Mouse (Mus musculus) olfactory bulb, adult 2 months (tissue): ENCODE results near the gene Itga1. TPM values are rescaled to one million over a fixed set of nuclear protein-coding genes. Genes with fewer than 3 reads are reported as not detected.

Experiments
- H3K27ac ChIP-seq: fragments of 200-500 bp; 2 replicates; pipeline ENCODE4 v1.5.1; 2012; ENCODE audit warnings: low read depth, low read length; ENCODE audit not compliant: insufficient read depth
- H3K4me1 ChIP-seq: fragments of 200-500 bp; 2 replicates; pipeline ENCODE4 v1.6.1; 2012; ENCODE audit warnings: low read length; ENCODE audit not compliant: control insufficient read depth, insufficient read depth
- H3K4me3 ChIP-seq: fragments of 200-500 bp; 2 replicates; pipeline ENCODE4 v1.5.1; 2012; ENCODE audit warnings: mild to moderate bottlenecking, low read depth, low read length, moderate library complexity; ENCODE audit not compliant: insufficient read depth
- CTCF ChIP-seq: fragments of 200-500 bp; IDR thresholded peaks from 2 replicates; pipeline ENCODE4 v1.5.1; 2012; ENCODE audit warnings: low read depth, mild to moderate bottlenecking, low read length, moderate library complexity; ENCODE audit not compliant: insufficient read depth
- POLR2A ChIP-seq: fragments of 200-500 bp; IDR thresholded peaks from 2 replicates; pipeline ENCODE4 v1.6.1; 2012; ENCODE audit warnings: mild to moderate bottlenecking, low read depth, low read length, moderate library complexity; ENCODE audit not compliant: insufficient read depth
- WGBS: fragments of 180-500 bp; shearing (Covaris S2); methylation state at CpG from one replicate; pipeline ENCODE4 v1.1.7; 2018; 5-methylcytosine and 5-hydroxymethylcytosine counted together
- polyA plus RNA-seq: library from polyadenylated mRNA; stranded (reverse); fragments of >200 nt; gene quantifications from 2 replicates; pipeline ENCODE4 v1.2.4, GENCODE M21; 2012; ENCODE audit warnings: low replicate concordance; ENCODE audit not compliant: missing spikeins, insufficient read depth, insufficient read length

Gene Itga1
- not detected in 2 replicates for polyA plus RNA-seq

- peak within 1 kb of the TSS; percentile 2; the same call in 1 of the 2 replicates for H3K27ac ChIP-seq
- peaks cover 10% of the 10 kb centered on the region for H3K4me1 ChIP-seq
- under 1% methylated on average over 39 of the region's 39 CpGs for WGBS
- H3K4me3 ChIP-seq = peak within 1 kb of the TSS; percentile 45
- TF ChIP-seq POLR2A = no peak
- no peak for TF ChIP-seq CTCF
Observed at GRCm38 (mm10) chr13:115101355-115102191, at the start of gene Itga1, which contains the start of gene Gm49395. Itga1 (minus strand) TSS chr13:115101964. Gm49395 (minus strand) TSS chr13:115101921.

- H3K4me3 ChIP-seq = no peak overlapping the region
- no peak for TF ChIP-seq POLR2A
- no peak for TF ChIP-seq CTCF
- no peak overlapping the region for H3K27ac ChIP-seq
- 87% methylated on average over 1 of the region's 1 CpGs for WGBS
- no peaks in the 10 kb centered on the region for H3K4me1 ChIP-seq
Observed at GRCm38 (mm10) chr13:115150602-115151001, 48.8 kb upstream of the Itga1 start.

GRCm38 (mm10) chr13:115149849-115150248, 48.1 kb upstream of the Itga1 start:
- no peak overlapping the region for H3K27ac ChIP-seq
- no peak overlapping the region for H3K4me3 ChIP-seq
- 92% methylated on average over 6 of the region's 6 CpGs for WGBS
- H3K4me1 ChIP-seq = no peaks in the 10 kb centered on the region
- TF ChIP-seq CTCF (no peak), POLR2A (no peak)

GRCm38 (mm10) chr13:115143575-115143974, 41.8 kb upstream of the Itga1 start:
- WGBS = 90% methylated on average over 2 of the region's 2 CpGs
- H3K27ac ChIP-seq = no peak overlapping the region
- no peak overlapping the region for H3K4me3 ChIP-seq
- TF ChIP-seq POLR2A (no peak), CTCF (no peak)
- no peaks in the 10 kb centered on the region for H3K4me1 ChIP-seq

- H3K27ac ChIP-seq = no peak overlapping the region
- no peak overlapping the region for H3K4me3 ChIP-seq
- 92% methylated on average over 3 of the region's 3 CpGs for WGBS
- TF ChIP-seq POLR2A (no peak), CTCF (no peak)
- no peaks in the 10 kb centered on the region for H3K4me1 ChIP-seq
Observed at GRCm38 (mm10) chr13:115142066-115142465, 40.3 kb upstream of the Itga1 start.

GRCm38 (mm10) chr13:115138513-115138912, 36.7 kb upstream of the Itga1 start:
- Histone ChIP-seq H3K27ac (no peak overlapping the region), H3K4me3 (no peak overlapping the region), H3K4me1 (no peaks in the 10 kb centered on the region)
- 94% methylated on average over 7 of the region's 7 CpGs for WGBS
- TF ChIP-seq POLR2A (no peak), CTCF (no peak)

- 89% methylated on average over 3 of the region's 3 CpGs for whole genome bisulfite sequencing
Observed at GRCm38 (mm10) chr13:115136761-115137160, 35.0 kb upstream of the Itga1 start.

GRCm38 (mm10) chr13:115132435-115132834, 30.7 kb upstream of the Itga1 start:
- WGBS = 31% methylated on average over 5 of the region's 5 CpGs
- TF ChIP-seq POLR2A (no peak), CTCF (no peak)
- H3K4me1 ChIP-seq = no peaks in the 10 kb centered on the region
- no peak overlapping the region for H3K4me3 ChIP-seq
- no peak overlapping the region for H3K27ac ChIP-seq

More at GRCm38 (mm10) chr13:115136761-115137160, 35.0 kb upstream of the Itga1 start:
- Histone ChIP-seq H3K27ac (no peak overlapping the region), H3K4me1 (no peaks in the 10 kb centered on the region), H3K4me3 (no peak overlapping the region)
- no peak for TF ChIP-seq POLR2A
- no peak for TF ChIP-seq CTCF

- Histone ChIP-seq H3K27ac (no peak overlapping the region), H3K4me3 (no peak overlapping the region), H3K4me1 (no peaks in the 10 kb centered on the region)
- no peak for TF ChIP-seq CTCF
- TF ChIP-seq POLR2A = no peak
- 74% methylated on average over 3 of the region's 3 CpGs for WGBS
Observed at GRCm38 (mm10) chr13:115131381-115131780, 29.6 kb upstream of the Itga1 start.

GRCm38 (mm10) chr13:115130035-115130434, 28.3 kb upstream of the Itga1 start:
- TF ChIP-seq POLR2A = no peak
- TF ChIP-seq CTCF = no peak
- 94% methylated on average over 2 of the region's 2 CpGs for WGBS
- no peak overlapping the region for H3K27ac ChIP-seq
- no peaks in the 10 kb centered on the region for H3K4me1 ChIP-seq
- no peak overlapping the region for H3K4me3 ChIP-seq
